Mouse (Mus musculus): ENCODE measurements around the gene Grid2.
"Not testable (repeated sequence)": the region's sequence is repeated elsewhere in the genome, so short reads cannot be mapped to it uniquely, and the experiment has no call there.

Gene Grid2

DNA sequence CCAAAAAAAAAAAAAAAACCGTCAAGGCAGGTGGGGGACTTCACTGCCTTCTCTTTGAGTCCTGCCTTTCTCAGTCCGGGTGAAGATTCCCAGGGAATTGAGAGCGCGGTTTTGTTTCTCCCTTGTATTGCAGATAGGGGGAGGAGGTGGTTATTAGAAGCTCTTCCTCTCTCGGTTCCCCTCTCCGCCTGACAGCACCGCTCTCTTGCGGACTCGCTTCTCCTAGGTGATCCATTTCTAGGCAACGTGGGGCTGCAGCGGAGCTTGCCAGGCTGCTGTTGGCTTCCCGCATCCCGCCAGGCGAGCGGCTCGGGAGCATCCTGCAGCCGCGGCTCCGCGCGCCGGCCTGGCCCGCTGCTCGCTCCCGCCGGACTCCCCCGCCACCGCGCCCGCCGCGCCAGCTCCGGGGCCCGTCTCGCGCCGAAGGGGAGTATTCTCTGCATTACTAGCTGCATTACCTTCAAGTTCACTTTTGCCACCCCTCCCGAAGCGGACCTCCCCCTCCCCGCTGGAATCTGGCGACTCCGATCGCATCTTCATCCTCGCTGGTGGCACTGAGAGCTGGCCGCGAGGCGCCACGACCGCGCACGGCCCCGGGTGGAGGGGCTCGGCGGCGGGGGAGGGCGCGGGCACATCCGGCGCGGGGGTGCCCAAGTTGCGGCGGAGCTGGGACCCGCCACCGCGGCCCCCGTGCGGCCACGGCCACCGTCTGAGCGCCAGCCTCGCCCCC is at the start of gene Grid2:
Gene Grid2, plus strand, starts transcription at position 51 of the 730 bp plus-strand sequence.
- peak; percentile 3 to 17 for DNase-seq (ENCODE audit: inconsistent age in 2 of 2, low spot score in 1 of 2)

DNA sequence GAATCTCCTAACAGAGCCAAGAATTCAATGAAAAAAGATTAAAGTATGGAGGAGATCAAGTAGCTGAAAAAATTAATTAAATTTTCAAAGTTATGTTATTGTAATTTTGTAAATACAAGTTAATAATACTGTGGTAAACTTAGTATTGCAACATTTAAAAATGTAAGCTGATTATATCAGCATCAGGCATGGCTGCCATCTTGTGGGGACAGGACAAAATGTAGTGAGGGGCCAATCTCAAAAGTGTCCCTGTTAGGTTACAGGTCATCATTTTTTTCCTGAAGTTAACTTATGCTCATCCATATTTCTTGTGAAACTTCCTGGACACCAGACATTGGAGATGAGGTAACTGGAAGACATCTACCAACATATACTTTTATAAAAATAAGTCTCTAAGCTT is 4.9 kb upstream of the Grid2 start:
- no peak for DNase-seq (ENCODE audit: inconsistent age in 2 of 2, low spot score in 1 of 2)

GRCm38 (mm10) chr6:63256556-63257405 is 1.1 kb downstream of the Grid2 start:
- DNase-seq (ENCODE audit: inconsistent age in 2 of 2, low spot score in 1 of 2) = no peak

GRCm38 (mm10) chr6:63257406-63257845 is 1.8 kb downstream of the Grid2 start:
- peak in 1 of 2 experiments; percentile 4 for DNase-seq (ENCODE audit: inconsistent age in 2 of 2, low spot score in 1 of 2)

GRCm38 (mm10) chr6:63257876-63258275 is 2.2 kb downstream of the Grid2 start:
- no peak for DNase-seq (ENCODE audit: inconsistent age in 2 of 2, low spot score in 1 of 2)

GRCm38 (mm10) chr6:63259764-63260163 is 4.1 kb downstream of the Grid2 start:
- no peak for DNase-seq (ENCODE audit: inconsistent age in 2 of 2, low spot score in 1 of 2)

- DNase-seq (ENCODE audit: inconsistent age in 2 of 2, low spot score in 1 of 2) = no peak
Observed at GRCm38 (mm10) chr6:63284419-63284818, 28.7 kb downstream of the Grid2 start.

- DNase-seq (ENCODE audit: inconsistent age in 2 of 2, low spot score in 1 of 2) = no peak
Observed at GRCm38 (mm10) chr6:63342438-63343004, 86.8 kb downstream of the Grid2 start.

- no peak for DNase-seq (ENCODE audit: inconsistent age in 2 of 2, low spot score in 1 of 2)
Observed at GRCm38 (mm10) chr6:63347015-63347414, 91.3 kb downstream of the Grid2 start.

GRCm38 (mm10) chr6:63381061-63381611 is 125.5 kb downstream of the Grid2 start:
- no peak for DNase-seq (ENCODE audit: inconsistent age in 2 of 2, low spot score in 1 of 2)

- no peak for DNase-seq (ENCODE audit: inconsistent age in 2 of 2, low spot score in 1 of 2)
Observed at GRCm38 (mm10) chr6:63401698-63402097, 146.0 kb downstream of the Grid2 start.

GRCm38 (mm10) chr6:63417534-63417933 is 161.9 kb downstream of the Grid2 start:
- no peak for DNase-seq (ENCODE audit: inconsistent age in 2 of 2, low spot score in 1 of 2)

- DNase-seq (ENCODE audit: inconsistent age in 2 of 2, low spot score in 1 of 2) = no peak
Observed at GRCm38 (mm10) chr6:63432751-63433150, 177.1 kb downstream of the Grid2 start.

DNA sequence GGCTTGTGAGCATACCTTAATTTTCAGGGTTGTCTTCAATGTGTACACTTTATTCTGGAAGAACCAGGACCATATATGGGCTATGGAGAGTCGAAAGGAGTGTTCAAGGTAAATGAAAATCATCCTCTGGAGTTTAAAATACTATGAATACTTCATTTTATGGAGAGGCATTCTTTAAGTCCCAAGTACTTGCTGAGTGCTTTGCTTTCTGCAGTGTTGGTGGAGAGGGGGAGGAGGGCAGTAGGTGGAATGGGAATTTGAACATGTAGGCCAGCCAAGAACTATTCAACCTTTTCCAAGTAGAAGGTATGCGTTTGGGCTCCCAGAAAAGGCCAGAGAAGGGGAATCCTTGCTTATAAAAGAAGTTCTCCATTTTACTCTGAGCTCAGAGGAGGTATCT is 192.5 kb downstream of the Grid2 start:
- no peak for DNase-seq (ENCODE audit: inconsistent age in 2 of 2, low spot score in 1 of 2)

GRCm38 (mm10) chr6:63482141-63482540 is 226.5 kb downstream of the Grid2 start:
- no peak for DNase-seq (ENCODE audit: inconsistent age in 2 of 2, low spot score in 1 of 2)

- DNase-seq (ENCODE audit: inconsistent age in 2 of 2, low spot score in 1 of 2) = peak in 1 of 2 experiments; percentile 21
Observed at GRCm38 (mm10) chr6:63515016-63515415, 259.3 kb downstream of the Grid2 start.

- no peak for DNase-seq (ENCODE audit: inconsistent age in 2 of 2, low spot score in 1 of 2)
Observed at GRCm38 (mm10) chr6:63515957-63516356, 260.3 kb downstream of the Grid2 start.

DNA sequence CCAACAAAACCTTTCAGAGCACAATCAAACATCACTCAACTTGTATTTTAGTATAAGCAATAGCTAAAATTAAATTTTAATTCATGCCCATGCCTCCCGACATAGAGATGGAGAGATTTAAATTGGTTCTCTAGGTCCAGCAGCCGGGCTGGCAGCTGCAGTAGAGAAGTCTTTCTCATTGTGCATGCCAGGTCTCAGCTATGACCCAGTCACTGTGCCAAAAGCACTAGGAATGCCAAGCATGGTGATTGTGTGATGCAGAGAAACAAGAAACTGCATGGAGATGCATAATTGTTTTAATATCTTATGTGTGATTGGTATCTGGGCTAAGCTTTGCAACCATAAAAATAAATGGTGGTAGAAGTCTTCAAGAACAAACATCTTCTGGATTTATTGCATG is 276.1 kb downstream of the Grid2 start:
- DNase-seq (ENCODE audit: inconsistent age in 2 of 2, low spot score in 1 of 2) = no peak

DNA sequence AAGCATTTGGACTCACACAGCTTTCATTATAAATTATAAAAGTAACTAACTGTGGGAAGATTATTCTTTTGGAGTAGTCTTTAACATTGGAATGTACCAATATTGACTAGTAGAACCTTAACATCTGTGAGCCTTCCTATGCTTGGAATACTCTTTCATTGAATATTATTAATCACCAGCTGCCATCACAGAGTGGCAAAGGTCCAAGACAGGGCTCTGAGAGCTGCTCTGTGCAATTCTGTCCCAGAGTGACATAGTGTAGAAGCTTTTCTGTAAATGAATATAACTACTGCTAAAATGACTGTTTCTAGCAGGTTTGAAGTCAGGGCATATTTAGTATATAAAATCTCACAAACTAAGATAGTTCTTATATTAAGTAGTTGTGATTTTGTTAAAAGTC is 277.2 kb downstream of the Grid2 start:
- no peak for DNase-seq (ENCODE audit: inconsistent age in 2 of 2, low spot score in 1 of 2)

DNA sequence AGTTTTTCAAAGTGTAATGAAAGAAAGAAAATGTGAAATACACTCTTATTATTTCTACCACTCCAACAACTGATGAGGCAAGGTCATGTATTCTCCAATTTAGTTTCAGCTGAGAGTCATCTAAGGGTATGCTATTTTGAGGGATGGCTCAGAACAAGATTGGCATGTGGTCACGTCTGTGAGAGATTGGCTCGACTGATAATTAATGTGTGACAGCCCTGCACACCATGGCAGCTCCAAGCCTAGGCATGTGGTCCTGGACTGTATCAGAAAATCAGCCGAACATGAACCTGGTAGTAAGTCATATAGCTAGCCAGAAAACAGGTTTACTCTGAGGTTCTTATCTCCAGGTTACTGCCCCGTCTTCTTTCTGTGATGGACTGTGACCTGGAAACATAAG is 292.1 kb downstream of the Grid2 start:
- no peak for DNase-seq (ENCODE audit: inconsistent age in 2 of 2, low spot score in 1 of 2)

DNA sequence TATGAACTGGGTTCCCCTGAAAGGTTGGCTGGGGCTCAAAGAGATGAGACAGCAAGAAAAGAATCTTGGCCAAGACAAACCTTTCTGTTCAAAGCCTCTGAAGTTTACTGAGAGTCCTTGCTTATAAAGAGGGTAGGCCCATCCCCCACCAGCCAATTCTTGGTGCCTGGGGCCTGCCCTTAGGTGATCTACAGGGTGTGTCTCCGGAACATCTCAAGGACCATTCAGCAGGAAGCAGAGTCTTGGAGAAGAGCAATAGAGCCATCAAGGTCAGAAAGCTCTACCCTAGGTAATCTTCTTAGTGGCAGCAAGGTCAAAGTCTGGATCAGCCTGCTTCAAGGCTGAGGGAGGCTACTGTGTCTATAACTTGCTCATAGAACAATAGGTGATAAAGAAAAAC is 313.1 kb downstream of the Grid2 start:
- DNase-seq (ENCODE audit: inconsistent age in 2 of 2, low spot score in 1 of 2) = not testable (repeated sequence)

Measured in adrenal gland, adult (tissue).